ENCODE assay signal across 15 mouse cellular contexts in genomic region chr19:53839837-53840236, GRCm38 (mm10). TPM values are rescaled to one million over a fixed set of nuclear protein-coding genes. Genes with fewer than 3 reads are reported as not detected.
DNase-seq lines count a peak whose midpoint lies in the region; ATAC-seq and TF ChIP-seq lines count a peak whose summit lies in the region.
"Had no signal": no experiment of that assay in that cellular context is flagged by ENCODE, and none has a peak within 500 bp of the region (broad histone marks: within the 10 kb centered on the region; RNA-seq: fewer than 3 reads in every experiment).

No protein-coding gene starts in this region.

- no peak overlapping the region for H3K9ac ChIP-seq in stomach, postnatal 0 days (ENCODE audit: low read length)
- H3K9ac ChIP-seq: heart, embryonic 12.5 days; hindbrain, embryonic 12.5 days had no signal

- H3K4me3 ChIP-seq in midbrain, embryonic 10.5 days: no peak overlapping the region
- no peak overlapping the region for H3K4me3 ChIP-seq in stomach, postnatal 0 days (ENCODE audit: low read depth, low read length)
- H3K4me3 ChIP-seq: heart, embryonic 12.5 days; hindbrain, embryonic 12.5 days had no signal

- DNase-seq in adrenal gland, postnatal 14 days: peak; percentile 53
- no peak for DNase-seq in adrenal gland, adult 8-10 months
- DNase-seq in left cerebral cortex, postnatal 4 days: peak; percentile 46
- no peak for DNase-seq in left cerebral cortex, postnatal 25 days (ENCODE audit: low spot score in 2 of 2)
- no peak for DNase-seq in midbrain, embryonic 10.5 days (ENCODE audit: low spot score)
- DNase-seq in stomach, postnatal 0 days (ENCODE audit: low spot score): no peak
- DNase-seq in gastrocnemius, postnatal 36 days: no peak
- no peak for DNase-seq in layer of hippocampus, adult 18-20 months (ENCODE audit: low spot score in 2 of 2)
- DNase-seq: cerebellum, adult 9-10 months; kidney, adult 8-10 months; right cerebral cortex, adult 18-20 months; thymus, adult 18-20 months had no signal

- TF ChIP-seq EP300 in stomach, postnatal 0 days (optimal IDR thresholded peaks at IDR 0.05): no peak

- no peak overlapping the region for H3K4me2 ChIP-seq in stomach, postnatal 0 days (replicated peaks; ENCODE audit: low read depth)
- H3K4me2 ChIP-seq: heart, embryonic 12.5 days; hindbrain, embryonic 12.5 days had no signal

- peak overlapping the region; percentile 0; the same call in 1 of the 2 replicates for H3K27ac ChIP-seq in midbrain, embryonic 10.5 days (replicated peaks)
- peak overlapping the region; percentile 18; the same call in 1 of the 2 replicates for H3K27ac ChIP-seq in stomach, postnatal 0 days (replicated peaks)
- H3K27ac ChIP-seq: hindbrain, embryonic 12.5 days had no signal

- intact Hi-C loops in left cerebral cortex, postnatal 4 days (cut with DNase I): no loop called here
- intact Hi-C loops in left cerebral cortex, postnatal 25 days (cut with DNase I): loop anchor here (5.0 kb wide), 1 partner anchor 82 kb away; no protein-coding TSS in a partner anchor
- intact Hi-C loops in gastrocnemius, postnatal 36 days (cut with DNase I): no loop called here

- H3K36me3 ChIP-seq in midbrain, embryonic 10.5 days: no peaks in the 10 kb centered on the region
- no peaks in the 10 kb centered on the region for H3K36me3 ChIP-seq in stomach, postnatal 0 days (ENCODE audit: control insufficient read depth, insufficient read depth, low read length)
- H3K36me3 ChIP-seq: hindbrain, embryonic 12.5 days had no signal

- no peak for TF ChIP-seq CTCF in stomach, postnatal 0 days (IDR thresholded peaks at IDR 0.05; ENCODE audit: low read depth)

- H3K9me3 ChIP-seq in midbrain, embryonic 10.5 days (replicated peaks): no peaks in the 10 kb centered on the region
- no peaks in the 10 kb centered on the region for H3K9me3 ChIP-seq in stomach, postnatal 0 days (ENCODE audit: control insufficient read depth, low read length)
- H3K9me3 ChIP-seq: heart, embryonic 12.5 days; hindbrain, embryonic 12.5 days had no signal

- H3K27me3 ChIP-seq in midbrain, embryonic 10.5 days (ENCODE audit: low read depth, poor library complexity, severe bottlenecking): peaks cover 10% of the 10 kb centered on the region; the same call in 1 of the 2 replicates
- H3K27me3 ChIP-seq in stomach, postnatal 0 days (ENCODE audit: control insufficient read depth, insufficient read depth, low read length): no peaks in the 10 kb centered on the region
- H3K27me3 ChIP-seq: heart, embryonic 12.5 days; hindbrain, embryonic 12.5 days had no signal

- no peak for ATAC-seq in stomach, postnatal 0 days (ENCODE audit: low FRiP score, low TSS enrichment)
- ATAC-seq: lung, postnatal 0 days had no signal

- 43% methylated on average over 6 of the region's 6 CpGs for WGBS in midbrain, embryonic 10.5 days
- WGBS in stomach, postnatal 0 days: 60% methylated on average over 6 of the region's 6 CpGs

- H3K4me1 ChIP-seq in midbrain, embryonic 10.5 days: peaks cover 24% of the 10 kb centered on the region
- no peaks in the 10 kb centered on the region; the same call in 1 of the 2 replicates for H3K4me1 ChIP-seq in stomach, postnatal 0 days (replicated peaks; ENCODE audit: control insufficient read depth, insufficient read depth)

RNA-seq across cellular contexts. Expression of gene Pdcd4, which starts 52.2 kb away (rescaled TPM):
- total RNA-seq in adrenal gland, postnatal 14 days (2021): 109 and 110 TPM in 2 replicates
- 100 to 1,000 TPM in 3 of 4 experiments, 10 to 100 TPM in 1; 97.1 to 122 (median 103) TPM for total RNA-seq in adrenal gland, adult 8-10 months (2022)
- 10 to 100 TPM; 64.4 to 67.5 TPM for total RNA-seq in left cerebral cortex, postnatal 4 days (2021)
- 100 to 1,000 TPM in 1 of 2 experiments, 10 to 100 TPM in 1; 97.3 to 105 TPM for total RNA-seq in left cerebral cortex, postnatal 25 days (2021)
- 48.8 and 57.6 TPM in 2 replicates for polyA plus RNA-seq in midbrain, embryonic 10.5 days (2016; fragmentation: Nextera tagmentation; extraction: Ambion mirVana)
- 204 and 217 TPM in 2 replicates for polyA plus RNA-seq in stomach, postnatal 0 days (2015; fragmentation: Nextera tagmentation; extraction: Ambion mirVana)
- total RNA-seq in gastrocnemius, postnatal 36 days (2021): 10 to 100 TPM; 13.6 to 15.8 TPM
- total RNA-seq in layer of hippocampus, adult 18-20 months (2021): 100 to 1,000 TPM; 118 to 123 TPM

Comparison
In these comparisons a context has a peak if more than half of its experiments do, and no peak if none do; other contexts are left out.
1. DNase-seq: peak in adrenal gland, postnatal 14 days (single experiment) and left cerebral cortex, postnatal 4 days (single experiment); none in adrenal gland, adult 8-10 months (single experiment), left cerebral cortex, postnatal 25 days (0 of 2), midbrain, embryonic 10.5 days (single experiment), stomach, postnatal 0 days (single experiment), gastrocnemius, postnatal 36 days (0 of 2) and layer of hippocampus, adult 18-20 months (0 of 2).